Mouse (Mus musculus): Measurements from ENCODE around the gene Vstm2a. TPM values are rescaled to one million over a fixed set of nuclear protein-coding genes. Genes with fewer than 3 reads are reported as not detected.

Gene Vstm2a
- 2.4 and 3.8 TPM in 2 replicates for polyA plus RNA-seq (2012; rRNA removed)

DNA sequence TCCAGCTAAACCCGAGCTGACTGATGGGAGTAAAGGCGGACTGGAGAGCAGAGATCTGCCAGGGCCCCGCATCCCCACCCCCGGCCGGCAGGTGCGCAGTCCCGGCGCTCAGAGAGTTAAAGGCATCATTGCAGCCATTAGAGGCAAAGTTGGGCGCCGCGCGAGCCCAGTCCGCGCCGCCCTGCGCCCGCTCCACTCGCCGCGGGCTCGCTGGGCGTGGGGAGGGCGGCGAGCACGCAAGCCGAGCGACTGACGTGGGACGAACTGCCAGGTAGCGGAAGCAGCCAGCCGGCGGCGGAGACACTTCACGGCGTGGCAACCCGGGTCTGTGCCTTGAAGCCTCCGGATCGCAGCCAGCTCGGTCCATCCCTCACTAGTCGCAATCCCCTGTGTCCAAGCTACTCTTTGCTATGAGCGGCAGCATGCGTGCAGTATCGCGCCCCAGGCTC is at the start of gene Vstm2a:
Gene Vstm2a (plus strand): TSS at position 252 of the 449 bp plus-strand sequence.
- DNase-seq (ENCODE audit: low spot score), result no peak

- no peak for DNase-seq (ENCODE audit: low spot score)
Measured at GRCm38 (mm10) chr11:16257011-16257410, 513 bp upstream of the Vstm2a start.

GRCm38 (mm10) chr11:16258300-16258699 is 776 bp downstream of the Vstm2a start:
- DNase-seq (ENCODE audit: low spot score), result no peak

GRCm38 (mm10) chr11:16259876-16260275 is 2.4 kb downstream of the Vstm2a start:
- DNase-seq (ENCODE audit: low spot score), result no peak

GRCm38 (mm10) chr11:16260764-16261578 is 3.4 kb downstream of the Vstm2a start:
- DNase-seq (ENCODE audit: low spot score), result no peak

DNA sequence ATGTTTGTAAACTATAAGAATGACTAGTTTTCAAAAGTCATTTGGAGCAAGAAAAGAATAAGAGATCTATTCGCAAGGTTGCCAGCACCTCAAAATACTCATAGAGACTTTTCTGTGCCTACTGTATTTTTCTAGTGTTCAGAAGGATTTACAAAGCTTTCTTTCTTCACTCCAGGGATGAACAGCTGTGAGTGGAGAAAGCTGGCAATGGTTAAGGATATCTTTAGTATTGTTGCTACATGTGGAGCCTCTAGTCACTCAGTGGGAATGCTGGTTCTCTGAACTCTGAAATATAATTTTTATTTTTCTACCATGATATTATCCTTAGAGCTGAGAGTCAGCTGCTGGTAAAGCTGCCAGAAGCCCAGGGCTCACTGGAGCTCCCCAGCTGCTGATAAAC is 10.9 kb downstream of the Vstm2a start:
- no peak for DNase-seq (ENCODE audit: low spot score)

DNA sequence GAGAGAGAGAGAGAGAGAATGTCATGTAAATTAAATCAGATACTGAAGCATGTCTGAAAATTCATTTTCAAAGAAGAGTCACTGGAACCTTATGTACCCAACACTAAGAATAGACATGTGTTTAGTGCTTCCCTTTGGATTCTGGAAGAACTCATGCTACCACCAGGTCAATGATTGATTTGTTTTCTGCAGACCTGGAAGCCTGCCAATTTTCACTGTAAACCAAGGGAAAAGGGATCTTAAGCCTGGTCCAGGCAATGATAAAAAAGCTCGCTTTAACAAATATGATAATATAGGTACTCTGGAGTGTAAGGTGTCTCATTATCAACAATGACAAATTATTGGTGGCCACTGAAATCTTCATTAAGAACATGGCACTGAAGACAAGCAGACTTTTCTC is 32.9 kb downstream of the Vstm2a start:
- no peak for DNase-seq (ENCODE audit: low spot score)

GRCm38 (mm10) chr11:16292960-16293359 is 35.4 kb downstream of the Vstm2a start:
- DNase-seq (ENCODE audit: low spot score), result no peak

DNA sequence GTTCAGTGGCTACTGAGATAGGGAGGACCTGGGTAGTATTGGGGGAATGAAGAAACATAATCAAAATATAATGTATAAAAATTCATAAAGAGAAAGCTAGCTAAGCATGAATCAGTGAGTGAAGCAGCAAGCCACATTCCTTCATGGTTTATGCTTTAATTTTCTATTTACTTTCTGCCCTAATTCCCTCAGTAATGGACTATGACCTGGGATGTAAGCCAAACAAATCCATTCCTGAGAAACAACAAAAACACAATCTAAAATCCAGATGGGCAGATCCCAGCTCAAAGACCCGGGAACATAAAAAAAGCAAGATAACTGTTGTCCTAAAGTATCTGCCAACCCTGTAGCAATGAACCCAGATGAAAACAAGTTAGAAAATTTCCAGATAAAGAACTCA is 39.0 kb downstream of the Vstm2a start:
- no peak for DNase-seq (ENCODE audit: low spot score)

- DNase-seq (ENCODE audit: low spot score), result no peak
Measured at GRCm38 (mm10) chr11:16299492-16299891, 42.0 kb downstream of the Vstm2a start.

- DNase-seq (ENCODE audit: low spot score), result no peak
Measured at GRCm38 (mm10) chr11:16299960-16300359, 42.4 kb downstream of the Vstm2a start.

GRCm38 (mm10) chr11:16300709-16301108 is 43.2 kb downstream of the Vstm2a start:
- DNase-seq (ENCODE audit: low spot score), result no peak

DNA sequence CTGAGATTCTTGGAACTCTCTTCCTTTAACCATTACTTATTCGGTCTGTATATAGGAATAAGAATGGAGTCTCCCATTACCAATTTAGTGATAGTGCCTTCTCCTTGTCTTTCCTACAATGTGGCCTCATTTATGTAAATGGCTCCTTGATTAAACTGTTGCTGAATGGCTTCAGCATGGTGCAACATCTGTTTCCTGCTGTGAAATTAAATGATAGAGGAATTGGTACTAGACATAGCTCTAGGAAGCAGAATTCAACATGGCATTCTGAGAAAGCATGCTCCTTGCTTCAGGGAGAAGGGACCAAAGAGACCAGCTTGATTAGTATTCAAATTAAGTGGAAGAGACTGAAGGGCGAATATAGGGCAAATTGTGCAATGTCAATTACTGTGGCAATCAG is 57.6 kb downstream of the Vstm2a start:
- DNase-seq (ENCODE audit: low spot score), result no peak

GRCm38 (mm10) chr11:16345179-16345578 is 87.7 kb downstream of the Vstm2a start:
- no peak for DNase-seq (ENCODE audit: low spot score)

GRCm38 (mm10) chr11:16345676-16346075 is 88.2 kb downstream of the Vstm2a start:
- no peak for DNase-seq (ENCODE audit: low spot score)

GRCm38 (mm10) chr11:16351915-16352314 is 94.4 kb downstream of the Vstm2a start:
- no peak for DNase-seq (ENCODE audit: low spot score)

DNA sequence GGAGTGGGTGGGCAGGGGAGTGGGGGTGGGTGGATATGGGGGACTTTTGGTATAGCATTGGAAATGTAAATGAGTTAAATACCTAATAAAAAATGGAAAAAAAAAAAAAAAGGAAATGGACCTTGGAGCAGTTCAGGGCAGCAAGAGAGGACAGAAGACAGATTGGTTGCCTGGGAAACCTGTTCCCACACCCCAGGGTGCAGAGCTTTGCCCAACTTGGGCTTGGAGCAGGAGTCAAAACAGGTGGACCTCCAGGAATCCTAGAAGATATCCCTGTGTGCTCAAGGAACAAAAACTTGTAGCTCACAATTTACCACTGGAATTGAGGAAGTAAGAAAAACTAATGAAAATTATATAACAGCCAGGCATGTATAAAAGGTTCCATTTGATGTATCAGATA is 96.8 kb downstream of the Vstm2a start:
- DNase-seq (ENCODE audit: low spot score), result no peak

- no peak for DNase-seq (ENCODE audit: low spot score)
Measured at GRCm38 (mm10) chr11:16366852-16367587, 109.5 kb downstream of the Vstm2a start.

GRCm38 (mm10) chr11:16403627-16404026 is 146.1 kb downstream of the Vstm2a start:
- no peak for DNase-seq (ENCODE audit: low spot score)

DNA sequence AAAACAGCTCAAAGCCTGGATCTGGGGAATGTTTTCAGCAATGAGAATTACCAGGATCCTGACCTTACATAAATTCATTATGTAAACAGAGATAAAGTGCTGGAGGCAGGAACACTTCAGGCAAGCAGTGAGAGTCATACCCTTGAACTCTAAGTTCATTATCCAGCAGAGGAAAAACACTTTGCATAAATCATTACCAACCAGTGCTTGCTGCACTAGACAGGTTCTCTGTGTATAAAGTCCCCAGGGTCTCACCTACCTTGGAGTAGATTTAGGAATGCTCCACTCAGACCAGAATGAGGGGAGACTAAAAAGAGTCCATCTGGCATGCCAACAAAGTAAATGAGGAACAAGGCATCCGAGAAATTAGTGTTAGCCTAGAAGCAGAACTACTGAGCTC is 154.2 kb downstream of the Vstm2a start:
- no peak for DNase-seq (ENCODE audit: low spot score)

- DNase-seq (ENCODE audit: low spot score), result no peak
Measured at GRCm38 (mm10) chr11:16412609-16413008, 155.1 kb downstream of the Vstm2a start.

- DNase-seq (ENCODE audit: low spot score), result no peak
Measured at GRCm38 (mm10) chr11:16413077-16413644, 155.6 kb downstream of the Vstm2a start.
